Comparison of ENCODE assay signal across 8 mouse cellular contexts in the genomic region with DNA sequence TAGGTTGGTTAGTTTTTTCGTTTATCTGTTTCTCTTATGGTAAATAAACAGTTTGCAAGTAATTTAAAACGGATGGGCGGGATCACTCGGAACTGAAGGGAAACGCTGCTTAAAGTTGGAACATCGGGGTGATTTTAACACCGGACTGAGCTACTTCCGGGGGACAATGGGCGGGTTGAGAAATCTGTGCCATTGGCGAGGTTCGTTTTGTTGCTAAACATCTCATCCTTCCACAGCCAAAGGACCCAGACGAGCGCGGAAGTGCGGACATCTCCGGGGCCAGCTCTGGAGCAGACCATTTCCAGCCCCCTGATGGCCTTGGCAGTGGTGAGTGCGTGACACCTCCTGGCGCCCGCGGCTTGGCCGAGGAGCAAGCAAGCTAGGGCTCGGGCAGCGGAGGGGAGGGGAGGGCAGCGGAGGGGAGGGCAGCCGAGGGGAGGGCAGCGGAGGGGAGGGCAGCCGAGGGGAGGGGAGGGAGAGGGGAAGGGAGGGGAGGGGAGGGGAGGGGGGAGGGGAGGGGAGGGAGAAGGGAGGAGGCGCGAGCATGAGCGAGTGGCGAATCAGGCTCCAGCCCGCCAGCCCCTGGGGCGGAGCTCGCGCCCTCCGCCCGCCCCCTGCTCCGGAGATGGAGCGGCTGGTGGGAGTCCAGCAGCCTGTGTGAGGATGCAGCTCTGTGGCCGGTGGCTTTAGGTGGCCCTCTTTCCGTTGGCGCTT. TPM values are rescaled to one million over a fixed set of nuclear protein-coding genes. Genes with fewer than 3 reads are reported as not detected.
DNase-seq lines count a peak whose midpoint lies in the region; ATAC-seq and TF ChIP-seq lines count a peak whose summit lies in the region.

No protein-coding gene starts in this region.

- H3K4me3 ChIP-seq in bone marrow macrophage, adult 2 months (ENCODE audit: insufficient read depth, low read length), result peak overlapping the region; percentile 83
- peak overlapping the region; percentile 91 for H3K4me3 ChIP-seq in embryonic fibroblast, embryonic 13.5 days (ENCODE audit: insufficient read depth, low read length)
- peak overlapping the region; percentile 48 for H3K4me3 ChIP-seq in kidney, embryonic 14.5 days (ENCODE audit: low read length)

- H3K4me2 ChIP-seq in kidney, embryonic 14.5 days (replicated peaks; ENCODE audit: low read depth, low read length), result peak overlapping the region; percentile 35

- 0 out of 2 replicates have a peak overlapping the region, but pooled peaks have one; percentile 42 for H3K9ac ChIP-seq in kidney, embryonic 14.5 days (ENCODE audit: low read depth, low read length)

- H3K36me3 ChIP-seq in kidney, embryonic 14.5 days (ENCODE audit: control insufficient read depth, insufficient read depth, low read length), result no peaks in the 10 kb centered on the region

- TF ChIP-seq POLR2A in bone marrow macrophage, adult 2 months (IDR thresholded peaks at IDR 0.05; ENCODE audit: borderline replicate concordance, low read depth, low read length), result no peak
- TF ChIP-seq POLR2A in embryonic fibroblast, embryonic 13.5 days (IDR thresholded peaks at IDR 0.05; ENCODE audit: low read depth, low read length), result peak; percentile 42

- no peaks in the 10 kb centered on the region for H3K27me3 ChIP-seq in kidney, embryonic 14.5 days (ENCODE audit: control insufficient read depth, insufficient read depth, low read length)

- no peaks in the 10 kb centered on the region for H3K9me3 ChIP-seq in kidney, embryonic 14.5 days (ENCODE audit: control insufficient read depth, low read length)

- ATAC-seq in kidney, embryonic 14.5 days (ENCODE audit: low FRiP score, low TSS enrichment), result peak; percentile 99
- peak; percentile 91 for ATAC-seq in monocyte, adult 5-6 weeks (replicated peaks; ENCODE audit: insufficient number of reproducible peaks, low FRiP score, low TSS enrichment, poor library complexity, severe bottlenecking)

- TF ChIP-seq CTCF in bone marrow macrophage, adult 2 months (IDR thresholded peaks at IDR 0.05; ENCODE audit: low read depth, low read length), result no peak
- TF ChIP-seq CTCF in embryonic fibroblast, embryonic 13.5 days (IDR thresholded peaks at IDR 0.05; ENCODE audit: borderline replicate concordance, insufficient read depth, low read length), result no peak

- H3K4me1 ChIP-seq in bone marrow macrophage, adult 2 months (ENCODE audit: control insufficient read depth, insufficient read depth, low read length), result no peaks in the 10 kb centered on the region
- H3K4me1 ChIP-seq in embryonic fibroblast, embryonic 13.5 days (ENCODE audit: control insufficient read depth, insufficient read depth, low read length), result no peaks in the 10 kb centered on the region
- H3K4me1 ChIP-seq in kidney, embryonic 14.5 days (ENCODE audit: control insufficient read depth, insufficient read depth, low read length), result no peaks in the 10 kb centered on the region

- peak; percentile 72 to 74 for DNase-seq in B cell, adult 2 months
- DNase-seq in heart, adult 9 months (ENCODE audit: low spot score in 2 of 2), result peak; percentile 58 to 74
- DNase-seq in liver, result peak; percentile 81
- DNase-seq in spleen, postnatal 4 days (ENCODE audit: low spot score in 2 of 2), result peak; percentile 68 to 74

- peak overlapping the region; percentile 75 for H3K27ac ChIP-seq in bone marrow macrophage, adult 2 months (ENCODE audit: insufficient read depth, low read depth, low read length)
- peak overlapping the region; percentile 86 for H3K27ac ChIP-seq in embryonic fibroblast, embryonic 13.5 days (ENCODE audit: insufficient read depth, low read length)
- H3K27ac ChIP-seq in kidney, embryonic 14.5 days (ENCODE audit: low read depth, low read length), result peak overlapping the region; percentile 86

- WGBS in kidney, embryonic 14.5 days, result 33% methylated on average over 32 of the region's 42 CpGs

RNA-seq across cellular contexts. Expression of a gene that starts 1.6 kb away (rescaled TPM):
- 23.7 and 25.7 TPM in 2 replicates for polyA plus RNA-seq in bone marrow macrophage, adult 2 months (2012; ENCODE audit: insufficient read depth, insufficient read length, missing spikeins)
- polyA plus RNA-seq in embryonic fibroblast, embryonic 13.5 days (2011; ENCODE audit: insufficient read length, low read depth, missing spikeins), result 9.9 and 12.1 TPM in 2 replicates
- 23.3 and 25.2 TPM in 2 replicates for polyA plus RNA-seq in kidney, embryonic 14.5 days (2014; fragmentation: Nextera tagmentation; extraction: Ambion mirVana)
- 21.7 to 28.6 TPM (median 25.7 TPM) in 3 replicates for total RNA-seq in monocyte, adult 5-6 weeks (2017)

RNA-seq across cellular contexts. Expression of a gene that starts 31.5 kb away (rescaled TPM):
- not detected in 2 replicates for polyA plus RNA-seq in bone marrow macrophage, adult 2 months (2012; ENCODE audit: insufficient read depth, insufficient read length, missing spikeins)
- not detected in 2 replicates for polyA plus RNA-seq in embryonic fibroblast, embryonic 13.5 days (2011; ENCODE audit: insufficient read length, low read depth, missing spikeins)
- not detected in 2 replicates for polyA plus RNA-seq in kidney, embryonic 14.5 days (2014; fragmentation: Nextera tagmentation; extraction: Ambion mirVana)
- total RNA-seq in monocyte, adult 5-6 weeks (2017), result 0.11 TPM in 1 of 3 replicates, not detected in the others

Comparison
In these comparisons a context has a peak if more than half of its experiments do, and no peak if none do; other contexts are left out.
1. Peak in every context shown above with its lines: DNase-seq, ATAC-seq, H3K4me3 ChIP-seq and H3K27ac ChIP-seq.